Mouse (Mus musculus): ENCODE measurements around the gene Bcl2.
"Not testable (repeated sequence)": the region's sequence is repeated elsewhere in the genome, so short reads cannot be mapped to it uniquely, and the experiment has no call there.

Bcl2 gene

GRCm38 (mm10) chr1:106559116-106559605, 154.9 kb downstream of the Bcl2 start:
- DNase-seq (ENCODE audit: low read depth, low spot score), result no peak

- DNase-seq (ENCODE audit: low read depth, low spot score), result no peak
Measured at GRCm38 (mm10) chr1:106555498-106556168, 158.4 kb downstream of the Bcl2 start.

GRCm38 (mm10) chr1:106553846-106554802, 159.9 kb downstream of the Bcl2 start:
- DNase-seq (ENCODE audit: low read depth, low spot score), result no peak

GRCm38 (mm10) chr1:106552856-106553255, 161.2 kb downstream of the Bcl2 start:
- no peak for DNase-seq (ENCODE audit: low read depth, low spot score)

- DNase-seq (ENCODE audit: low read depth, low spot score), result peak; percentile 32
Measured at GRCm38 (mm10) chr1:106550580-106550979, 163.5 kb downstream of the Bcl2 start.

GRCm38 (mm10) chr1:106549025-106549424, 165.0 kb downstream of the Bcl2 start:
- DNase-seq (ENCODE audit: low read depth, low spot score), result no peak

- DNase-seq (ENCODE audit: low read depth, low spot score), result peak; percentile 21
Measured at GRCm38 (mm10) chr1:106544817-106545612, 169.1 kb downstream of the Bcl2 start.

GRCm38 (mm10) chr1:106542731-106543130, 171.3 kb downstream of the Bcl2 start:
- peak; percentile 24 for DNase-seq (ENCODE audit: low read depth, low spot score)

- DNase-seq (ENCODE audit: low read depth, low spot score), result no peak
Measured at GRCm38 (mm10) chr1:106541851-106542250, 172.2 kb downstream of the Bcl2 start.

- DNase-seq (ENCODE audit: low read depth, low spot score), result no peak
Measured at GRCm38 (mm10) chr1:106540130-106540529, 173.9 kb downstream of the Bcl2 start.

- DNase-seq (ENCODE audit: low read depth, low spot score), result no peak
Measured at GRCm38 (mm10) chr1:106539029-106539428, 175.0 kb downstream of the Bcl2 start.

- not testable (repeated sequence) for DNase-seq (ENCODE audit: low read depth, low spot score)
Measured at GRCm38 (mm10) chr1:106534835-106535234, 179.2 kb downstream of the Bcl2 start.

GRCm38 (mm10) chr1:106529570-106529969, 184.5 kb downstream of the Bcl2 start:
- DNase-seq (ENCODE audit: low read depth, low spot score), result no peak

- DNase-seq (ENCODE audit: low read depth, low spot score), result no peak
Measured at GRCm38 (mm10) chr1:106527537-106527936, 186.5 kb downstream of the Bcl2 start.

GRCm38 (mm10) chr1:106526751-106527150, 187.3 kb downstream of the Bcl2 start:
- no peak for DNase-seq (ENCODE audit: low read depth, low spot score)

- no peak for DNase-seq (ENCODE audit: low read depth, low spot score)
Measured at GRCm38 (mm10) chr1:106526112-106526511, 188.0 kb downstream of the Bcl2 start.

GRCm38 (mm10) chr1:106523741-106524140, 190.3 kb downstream of the Bcl2 start:
- DNase-seq (ENCODE audit: low read depth, low spot score), result no peak

GRCm38 (mm10) chr1:106523009-106523408, 191.1 kb downstream of the Bcl2 start:
- DNase-seq (ENCODE audit: low read depth, low spot score), result no peak

- DNase-seq (ENCODE audit: low read depth, low spot score), result no peak
Measured at GRCm38 (mm10) chr1:106517591-106518177, 196.4 kb downstream of the Bcl2 start.

GRCm38 (mm10) chr1:106517099-106517498, 197.0 kb downstream of the Bcl2 start:
- DNase-seq (ENCODE audit: low read depth, low spot score), result no peak

GRCm38 (mm10) chr1:106515611-106516010, 198.5 kb downstream of the Bcl2 start:
- DNase-seq (ENCODE audit: low read depth, low spot score), result no peak

Data from R1 (cell line).